Mouse (Mus musculus) urinary bladder, adult 2 months (tissue): ENCODE data around the gene Zswim3. TPM values are rescaled to one million over a fixed set of nuclear protein-coding genes. Genes with fewer than 3 reads are reported as not detected.

Experiments
- DNase-seq: peaks from one replicate; pipeline ENCODE4 v3.0.0; 2022; ENCODE audit warnings: low spot score
- polyA plus RNA-seq: library from polyadenylated mRNA; depleted of rRNA; stranded (reverse); fragments of >200 nt; gene quantifications from 2 replicates; pipeline ENCODE4 v1.2.3, GENCODE M21; 2012; rRNA removed

The Zswim3 gene
- polyA plus RNA-seq, result 5.3 and 6.2 TPM in 2 replicates

DNA sequence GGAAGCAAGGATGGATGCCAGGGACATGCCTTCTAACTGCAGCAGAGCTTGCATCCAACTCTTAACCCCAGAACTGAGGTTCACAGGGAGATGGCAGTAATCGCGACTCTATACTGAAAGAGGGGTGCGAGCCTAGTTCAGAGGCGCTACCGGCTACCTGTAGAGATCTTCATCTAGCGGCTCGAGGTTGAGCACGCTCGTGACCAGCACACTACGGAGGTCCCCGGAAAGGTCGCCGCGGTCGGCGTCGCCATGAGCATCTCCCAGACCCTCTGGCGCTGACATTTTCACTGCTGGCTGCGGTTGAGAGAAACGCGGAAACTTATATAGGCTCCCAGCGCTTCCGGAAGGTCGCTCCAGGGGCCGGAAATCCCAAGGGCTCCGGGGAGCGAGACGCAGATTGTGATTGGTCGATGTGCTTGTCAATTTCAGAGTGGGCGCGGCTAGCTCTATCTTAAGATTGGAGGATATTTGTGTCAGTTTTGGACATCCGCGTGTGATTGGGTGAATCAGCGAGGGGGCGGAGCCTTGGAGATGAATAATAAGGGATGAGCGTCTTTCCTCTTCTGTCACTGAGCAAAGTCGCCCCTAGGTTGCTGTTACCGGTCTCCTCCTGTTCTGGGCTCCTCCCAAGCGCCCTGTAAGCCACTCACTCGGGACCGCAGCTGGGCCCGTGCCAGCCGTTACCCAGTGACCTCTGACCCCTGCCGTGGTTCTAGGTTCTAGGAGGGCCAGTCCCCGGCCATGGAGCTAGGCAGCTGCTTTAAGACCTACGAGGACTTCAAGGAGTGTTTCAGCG is at the start of gene Zswim3, which contains the start of gene Acot8:
TSS of gene Zswim3 (plus strand) at position 566 of the 799 bp plus-strand sequence.
TSS of gene Acot8 (minus strand) at position 350 of the 799 bp plus-strand sequence.
- peak; percentile 90 for DNase-seq

DNA sequence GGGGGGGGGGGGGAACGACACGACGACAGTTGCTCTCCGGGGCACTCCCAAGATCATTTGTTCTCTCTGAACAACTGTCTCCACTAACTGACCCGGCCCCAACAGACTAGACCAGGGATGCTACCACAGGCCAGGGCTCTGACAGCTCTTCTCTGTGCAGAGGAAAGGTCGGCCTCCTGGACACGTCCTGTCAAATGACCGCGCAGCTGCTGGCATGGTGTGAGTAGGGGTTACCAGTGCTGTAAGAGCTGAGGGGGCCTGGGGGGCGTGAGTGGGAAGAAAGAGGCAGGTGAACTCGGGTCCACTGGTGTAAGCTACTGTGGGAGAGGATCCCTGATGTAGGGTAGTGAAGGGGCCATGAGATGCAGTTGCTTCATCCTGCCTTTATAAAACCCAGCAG is 47.1 kb upstream of the Zswim3 start:
- no peak for DNase-seq

DNA sequence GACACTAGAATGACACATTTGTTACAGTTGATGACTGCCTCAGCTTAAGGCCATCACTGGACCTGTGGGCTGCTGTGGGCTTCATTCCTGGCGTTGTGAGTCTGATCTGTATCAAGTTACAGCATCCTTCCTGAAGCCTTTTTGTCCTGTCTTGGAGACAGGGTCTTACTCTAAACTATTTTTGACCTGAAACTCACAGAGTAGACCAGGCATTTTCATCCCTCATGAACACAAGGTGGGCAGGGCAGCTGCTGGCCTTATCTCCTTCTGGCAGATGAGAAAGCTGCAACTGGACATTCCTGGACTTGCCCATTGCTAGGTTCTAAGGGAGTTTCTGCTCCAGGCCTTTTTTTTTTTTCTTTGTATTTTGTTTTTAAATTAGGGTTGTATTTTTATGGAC is 46.2 kb upstream of the Zswim3 start:
- no peak for DNase-seq

DNA sequence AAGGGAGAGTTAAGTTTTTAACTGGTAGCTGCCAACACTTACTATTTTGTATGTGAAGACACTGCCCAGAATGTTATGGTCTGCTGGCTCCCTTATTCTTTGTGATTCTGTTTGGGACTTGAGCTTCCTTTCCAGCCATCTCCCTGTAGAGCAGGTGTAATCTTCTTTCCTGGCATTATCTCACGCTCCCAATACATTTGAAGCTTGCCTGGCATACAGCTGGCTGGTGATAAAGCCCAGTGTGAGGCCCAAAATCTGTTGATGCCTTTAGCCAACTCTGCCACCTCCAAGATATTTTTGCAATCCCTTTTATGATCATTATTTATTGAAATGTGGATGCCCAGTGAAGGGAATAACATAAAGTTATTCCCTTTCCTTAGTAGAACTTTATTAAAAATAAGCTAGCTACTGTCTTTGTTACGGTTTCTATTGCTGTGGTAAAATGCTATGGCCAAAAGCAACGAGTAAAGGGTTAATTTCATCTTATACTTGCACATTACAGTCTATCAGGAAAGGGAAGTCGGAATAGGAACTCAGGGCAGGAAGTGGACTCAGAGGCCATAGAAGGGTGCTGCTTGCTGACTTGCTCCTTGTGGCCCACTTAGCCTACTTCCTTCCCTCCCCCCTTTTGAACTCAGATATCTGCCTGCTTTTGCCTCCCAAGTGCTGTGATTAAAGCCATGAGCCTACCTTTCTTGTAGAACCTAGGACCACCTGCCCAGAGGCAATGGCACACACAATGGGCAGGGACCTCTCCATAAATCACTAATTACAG is 44.7 kb upstream of the Zswim3 start:
- no peak for DNase-seq

DNA sequence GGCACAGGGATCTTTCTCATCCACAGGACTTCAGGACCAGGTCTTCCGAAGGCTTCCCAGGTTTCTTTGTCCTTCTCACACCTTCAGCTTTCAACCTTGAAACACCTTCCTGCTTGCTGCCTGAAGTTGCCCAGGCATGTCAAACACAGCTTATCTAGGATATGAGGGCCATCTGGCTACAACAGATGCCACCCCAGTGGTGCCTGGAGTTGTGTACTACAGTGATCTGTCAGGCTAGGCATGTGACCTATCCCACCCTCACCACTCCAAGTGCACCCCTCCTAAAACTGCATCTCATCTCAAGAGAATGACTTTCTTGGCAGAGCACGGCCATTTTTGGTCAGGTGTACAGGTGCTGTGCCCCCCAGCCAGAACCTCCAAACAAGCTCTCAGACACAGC is 43.4 kb upstream of the Zswim3 start:
- DNase-seq, result no peak

DNA sequence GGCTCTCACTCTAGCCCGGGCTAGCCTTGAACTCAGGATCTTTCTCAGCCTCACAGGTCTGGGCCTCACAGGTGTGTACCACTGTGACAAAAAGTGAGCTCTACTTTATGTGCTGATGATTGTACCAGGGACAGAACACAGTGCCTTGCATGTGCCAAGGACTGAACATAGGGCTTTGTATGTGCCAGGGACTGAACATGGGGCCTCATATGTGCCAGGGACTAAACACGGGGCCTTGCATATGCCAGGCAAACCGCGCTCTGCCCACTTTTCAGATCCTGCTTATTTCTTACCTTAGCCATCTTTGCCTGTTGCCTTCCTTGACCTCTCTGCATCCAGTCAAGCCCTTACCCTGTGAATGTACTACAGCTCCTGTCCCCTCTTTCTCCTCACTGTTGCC is 42.9 kb upstream of the Zswim3 start:
- no peak for DNase-seq

DNA sequence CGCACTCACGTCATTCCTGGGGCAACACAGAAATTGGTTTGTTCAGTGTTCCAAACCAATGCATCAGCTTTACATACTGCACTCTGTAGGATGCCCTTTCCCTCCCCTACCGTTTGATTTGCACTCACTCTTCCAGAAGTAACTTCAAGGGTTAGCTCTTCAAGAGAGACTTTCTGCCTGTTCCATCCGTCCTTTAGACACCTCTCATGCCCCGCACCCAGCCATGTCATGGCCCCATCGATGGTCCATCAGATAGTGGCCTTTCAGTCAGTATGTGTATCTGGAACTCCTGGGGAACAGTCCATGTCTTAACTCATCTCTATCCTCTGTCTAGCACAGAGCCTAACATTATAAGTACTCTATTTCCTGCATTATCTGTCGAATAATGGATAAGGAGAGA is 42.3 kb upstream of the Zswim3 start:
- DNase-seq, result no peak

DNA sequence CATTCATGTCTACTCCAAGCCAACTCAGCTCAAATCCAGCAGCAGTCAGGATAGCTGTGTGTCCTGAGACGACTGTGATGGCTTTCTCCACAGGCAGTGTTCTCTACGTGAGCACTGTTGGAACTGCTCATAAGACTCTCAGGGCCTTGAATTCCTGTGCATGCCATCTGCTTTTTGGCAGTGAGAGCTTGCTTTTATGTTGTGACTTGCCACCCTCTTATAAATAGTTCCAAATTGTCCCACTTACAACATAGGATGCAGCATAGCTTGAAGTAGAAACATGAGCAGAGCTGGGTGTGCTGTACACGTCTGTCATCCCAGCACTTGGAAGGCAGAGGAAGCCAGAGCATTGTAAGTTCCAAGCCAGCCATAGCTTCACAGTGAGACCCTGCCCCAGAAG is 39.1 kb upstream of the Zswim3 start:
- DNase-seq, result no peak

DNA sequence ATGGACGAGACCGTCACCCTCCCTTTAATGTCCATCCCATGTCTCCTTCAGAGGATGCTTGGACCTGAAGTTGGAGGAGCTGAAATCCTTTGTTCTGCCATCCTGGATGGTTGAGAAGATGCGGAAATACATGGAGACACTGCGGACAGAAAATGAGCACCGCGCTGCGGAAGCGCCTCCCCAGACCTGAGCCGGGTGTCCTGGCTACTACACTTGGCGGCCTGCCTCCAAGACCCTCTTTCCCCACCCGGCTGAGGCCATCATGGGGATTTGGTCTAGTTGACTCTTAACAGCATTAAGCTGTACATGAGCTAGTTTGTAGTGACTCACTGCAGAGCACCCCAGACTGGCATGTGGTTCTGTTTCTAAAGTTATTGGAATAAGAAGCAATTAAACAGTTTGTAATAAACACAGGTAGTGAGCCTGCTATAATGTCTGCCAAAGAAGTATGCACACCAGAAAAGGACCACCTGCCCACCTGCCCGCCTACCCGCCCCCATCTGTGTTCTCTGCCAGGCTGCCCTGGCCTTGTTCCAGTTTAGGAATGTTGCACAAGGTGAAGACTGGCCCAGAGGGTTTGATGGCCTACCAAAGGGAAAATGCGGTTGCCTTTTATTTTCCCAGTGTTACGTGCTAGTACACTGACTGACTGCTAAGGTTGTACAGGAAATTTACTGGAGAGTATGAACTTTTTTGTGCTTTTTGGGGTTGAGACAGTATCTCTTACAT is 36.9 kb upstream of the Zswim3 start:
- DNase-seq, result no peak

DNA sequence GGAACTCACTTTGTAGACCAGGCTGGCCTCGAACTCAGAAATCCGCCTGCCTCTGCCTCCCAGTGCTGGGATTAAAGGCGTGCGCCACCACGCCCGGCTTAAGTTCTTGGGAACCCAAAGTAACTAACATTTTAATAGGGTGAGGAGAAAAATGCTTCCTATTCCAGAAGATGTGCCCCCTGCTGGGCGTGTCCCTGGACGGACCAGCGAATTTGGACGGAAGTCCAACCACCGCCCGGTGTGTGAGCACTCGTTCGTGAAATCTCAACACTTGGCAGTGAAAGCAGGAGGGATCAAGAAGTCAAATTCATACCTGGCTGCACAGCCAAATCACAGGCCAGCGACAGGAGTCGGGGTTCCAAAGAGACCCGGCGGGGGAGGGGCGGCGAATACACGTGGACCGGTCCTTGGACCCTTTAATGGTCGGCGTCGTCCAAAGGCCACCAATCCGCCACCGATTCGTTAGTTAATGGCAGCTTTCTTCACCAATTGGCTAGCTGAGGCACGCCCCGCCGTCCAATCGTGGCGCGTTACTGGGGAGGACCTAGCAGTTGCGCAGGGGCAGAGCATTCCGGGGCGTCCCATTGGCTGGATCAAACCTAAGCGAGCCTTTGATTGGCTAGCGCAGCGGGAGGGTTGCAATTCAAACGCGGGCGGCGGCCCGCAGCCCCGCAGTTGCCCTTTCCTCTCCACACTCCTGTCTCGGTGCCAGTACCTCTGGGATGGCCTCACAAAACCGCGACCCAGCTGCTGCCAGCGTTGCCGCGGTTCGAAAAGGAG is 35.5 kb upstream of the Zswim3 start, which contains the start of gene Ube2c:
TSS of gene Ube2c (plus strand) at position 641 of the 780 bp plus-strand sequence.
- peak; percentile 90 for DNase-seq

DNA sequence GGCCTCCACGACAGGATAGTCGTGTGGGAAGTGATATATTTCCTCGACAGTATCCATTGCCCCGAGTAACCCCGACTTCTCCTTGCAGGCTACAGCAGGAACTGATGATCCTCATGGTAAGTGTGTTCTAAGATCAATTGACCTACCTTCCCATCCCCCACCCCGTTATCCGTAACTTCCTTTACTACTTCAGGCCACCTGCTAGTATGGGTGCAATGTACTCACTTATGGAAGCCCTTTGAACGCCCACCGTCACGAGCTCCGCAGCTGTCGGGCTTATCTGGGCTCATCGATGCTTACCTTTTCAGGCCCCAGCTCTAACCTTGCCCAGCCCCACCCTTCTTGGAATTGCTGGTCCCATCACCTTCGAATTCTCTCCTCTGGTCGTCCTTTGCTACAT is 34.6 kb upstream of the Zswim3 start:
- DNase-seq, result no peak

DNA sequence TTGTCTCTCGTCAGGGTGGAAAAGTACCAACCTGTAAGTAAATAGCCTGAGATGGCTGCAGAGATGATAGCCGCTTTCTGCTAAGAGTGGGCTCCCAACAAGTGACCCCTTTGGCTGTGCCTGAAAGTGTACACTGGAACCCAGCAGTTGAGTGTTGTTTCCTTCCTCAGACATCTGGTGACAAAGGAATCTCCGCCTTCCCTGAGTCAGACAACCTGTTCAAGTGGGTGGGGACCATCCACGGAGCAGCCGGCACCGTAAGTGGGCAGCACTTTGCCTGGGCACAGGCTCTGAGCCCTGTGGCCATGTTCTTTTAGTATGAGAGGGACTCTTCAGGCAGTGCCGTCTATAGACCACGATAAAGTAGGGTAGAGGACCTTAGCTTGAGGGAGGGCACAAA is 33.8 kb upstream of the Zswim3 start:
- no peak for DNase-seq

DNA sequence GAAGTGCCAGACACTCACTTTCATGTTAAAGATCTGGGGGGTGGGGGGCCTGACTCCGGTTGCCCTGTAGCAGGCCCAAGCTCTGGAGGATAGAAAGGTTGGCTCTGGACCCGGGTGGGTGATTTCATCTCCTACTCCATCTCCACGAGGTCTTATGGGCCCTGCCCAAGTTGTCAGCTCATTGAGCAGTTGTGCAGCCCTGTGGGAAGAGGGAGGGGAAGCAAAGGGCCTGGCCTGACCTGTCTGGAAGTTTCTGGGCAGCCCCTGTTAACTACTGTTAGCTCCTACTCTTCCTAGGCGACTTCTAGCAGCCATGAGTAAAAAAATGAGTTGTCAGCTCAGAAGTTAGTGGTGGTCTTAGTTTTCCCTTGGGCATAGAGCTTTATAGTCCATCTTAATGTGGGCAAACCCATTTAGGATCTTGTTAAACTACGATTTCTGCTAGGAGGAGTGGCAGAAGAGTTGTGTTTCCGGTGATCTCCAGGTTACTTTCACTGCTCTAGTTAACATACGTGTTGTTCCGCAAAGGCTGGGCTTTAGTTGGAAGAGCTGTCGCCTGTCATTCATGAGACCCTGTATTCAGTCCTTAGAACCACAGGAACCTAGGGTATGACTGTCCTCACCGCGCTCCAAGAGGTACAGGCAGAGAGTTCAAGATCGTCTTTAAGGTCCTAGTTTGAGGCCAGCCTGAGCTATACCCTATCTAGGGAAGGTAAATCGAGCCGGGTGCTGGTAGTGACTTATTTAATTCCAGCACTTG is 31.5 kb upstream of the Zswim3 start:
- DNase-seq, result no peak

DNA sequence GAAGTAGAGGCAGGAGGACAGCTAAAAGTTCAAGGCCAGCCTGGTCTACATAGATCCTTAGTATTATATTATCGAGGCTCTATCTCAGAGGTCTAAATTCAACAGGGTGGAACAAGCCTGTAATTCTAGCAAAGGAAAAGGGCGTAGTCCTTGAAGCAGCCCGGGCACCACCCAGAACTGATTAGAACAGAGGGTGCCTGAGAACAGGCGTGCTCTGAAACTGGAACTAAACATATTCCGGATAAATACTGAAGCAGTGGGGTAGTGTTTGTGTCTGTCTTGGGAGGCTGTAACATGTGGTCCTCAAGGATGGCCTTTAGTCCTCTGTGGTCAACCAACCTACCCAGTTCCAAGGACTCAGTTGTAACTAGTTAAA is 30.9 kb upstream of the Zswim3 start:
- DNase-seq, result no peak

DNA sequence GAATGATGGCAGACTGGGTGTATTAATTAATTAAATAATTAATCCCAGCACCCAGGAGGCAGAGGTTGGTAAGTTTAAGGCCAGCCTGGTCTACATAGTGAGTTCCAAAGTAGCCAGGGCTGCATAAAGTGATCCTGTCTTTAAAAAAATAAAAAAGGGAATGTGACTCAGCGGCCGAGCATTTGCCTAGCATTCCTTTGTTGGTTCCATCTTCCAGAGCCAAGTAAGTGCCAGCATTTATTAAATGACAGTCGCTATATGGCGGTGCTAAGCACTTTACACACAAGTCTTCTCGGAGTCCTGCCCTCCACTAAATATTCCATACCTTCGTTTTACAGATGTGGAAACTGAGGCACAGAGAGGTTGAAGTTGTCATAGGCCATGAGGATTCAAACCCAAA is 28.8 kb upstream of the Zswim3 start:
- no peak for DNase-seq

DNA sequence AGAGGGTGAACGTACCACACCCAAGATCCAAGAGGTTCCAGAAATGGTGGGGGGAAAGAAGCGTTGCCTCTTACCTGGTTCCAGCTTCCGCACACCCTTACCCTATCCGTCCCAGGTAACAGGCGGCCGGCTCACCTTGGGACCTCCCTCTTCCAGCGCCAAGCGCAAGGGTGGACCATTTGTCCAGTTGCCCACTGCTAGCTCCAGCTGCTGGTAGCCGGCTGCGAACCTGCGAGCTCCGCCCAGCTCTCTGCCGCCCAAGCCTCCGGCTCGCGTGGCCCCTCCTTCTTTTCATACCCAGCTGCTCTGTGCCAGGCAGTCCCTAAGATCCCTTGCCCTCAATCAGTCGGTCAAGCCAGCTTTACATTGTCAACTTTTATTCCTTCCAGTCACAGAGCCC is 28.1 kb upstream of the Zswim3 start:
- no peak for DNase-seq

DNA sequence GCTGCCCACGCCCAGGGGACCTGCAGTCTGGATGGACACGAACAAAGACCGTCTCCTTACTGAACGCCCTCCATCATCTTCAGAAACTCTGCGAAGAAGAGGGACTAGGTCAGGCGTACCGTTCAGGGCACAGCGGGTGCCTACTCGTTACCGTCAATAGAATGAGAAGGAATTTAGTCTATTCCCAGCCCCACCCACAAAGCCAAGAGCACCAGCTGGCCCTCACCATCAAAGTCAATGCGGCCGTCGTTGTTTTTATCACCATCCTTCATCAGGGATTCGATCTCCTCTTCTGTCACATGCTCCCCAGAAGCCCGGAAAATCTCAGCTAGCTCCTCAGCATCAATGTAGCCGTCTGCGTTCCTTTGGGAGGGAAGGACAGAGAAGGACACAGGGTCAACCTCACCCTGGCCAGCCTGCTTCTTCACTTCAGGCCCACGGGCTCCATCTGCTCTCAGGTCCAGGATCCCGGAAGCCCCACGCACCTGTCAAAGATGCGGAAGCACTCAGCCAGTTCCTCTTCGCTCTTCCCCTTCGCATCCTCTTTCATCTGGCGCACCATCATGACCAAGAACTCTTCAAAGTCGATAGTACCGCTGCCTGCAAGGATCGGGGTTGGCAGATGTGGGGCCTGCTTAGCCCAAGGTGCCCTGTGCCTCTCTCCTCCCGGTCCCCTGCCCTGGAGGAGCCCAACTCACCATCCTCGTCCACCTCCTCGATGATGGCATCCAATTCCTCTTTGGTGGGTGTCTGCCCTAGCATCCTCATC is 27.5 kb upstream of the Zswim3 start:
- DNase-seq, result no peak

DNA sequence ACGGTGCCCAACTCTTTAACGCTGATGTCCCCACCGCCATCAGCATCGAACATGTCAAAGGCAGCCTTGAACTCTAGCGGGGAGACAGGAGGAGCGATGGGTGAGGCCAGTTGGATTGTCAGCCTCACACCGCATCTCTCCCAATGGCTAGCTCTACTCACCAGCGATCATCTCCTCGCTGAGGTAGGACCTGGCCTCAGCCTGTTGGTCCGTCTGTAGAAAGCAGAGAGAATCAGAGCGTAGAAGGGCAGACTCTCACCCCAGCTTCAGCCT is 26.9 kb upstream of the Zswim3 start:
- no peak for DNase-seq

DNA sequence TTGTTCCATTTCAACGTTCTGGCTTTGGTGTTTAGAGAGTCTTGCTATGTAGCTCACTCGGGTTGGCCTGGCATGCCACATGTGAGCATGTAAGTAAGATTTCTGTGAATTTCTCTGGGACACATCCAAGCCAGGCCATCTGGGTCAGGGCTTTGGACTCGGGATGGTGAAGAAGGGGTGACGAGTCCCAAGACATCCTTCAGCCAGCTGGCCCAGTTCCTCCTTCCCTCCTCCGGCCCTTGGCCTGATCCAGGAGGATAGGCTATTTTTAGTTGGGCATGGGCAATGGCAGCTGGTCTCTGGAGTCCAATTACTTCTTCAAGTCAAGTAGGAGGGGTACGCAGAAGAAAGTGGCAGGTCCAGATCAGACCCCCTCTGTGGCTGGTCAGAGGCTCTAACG is 26.1 kb upstream of the Zswim3 start:
- no peak for DNase-seq

DNA sequence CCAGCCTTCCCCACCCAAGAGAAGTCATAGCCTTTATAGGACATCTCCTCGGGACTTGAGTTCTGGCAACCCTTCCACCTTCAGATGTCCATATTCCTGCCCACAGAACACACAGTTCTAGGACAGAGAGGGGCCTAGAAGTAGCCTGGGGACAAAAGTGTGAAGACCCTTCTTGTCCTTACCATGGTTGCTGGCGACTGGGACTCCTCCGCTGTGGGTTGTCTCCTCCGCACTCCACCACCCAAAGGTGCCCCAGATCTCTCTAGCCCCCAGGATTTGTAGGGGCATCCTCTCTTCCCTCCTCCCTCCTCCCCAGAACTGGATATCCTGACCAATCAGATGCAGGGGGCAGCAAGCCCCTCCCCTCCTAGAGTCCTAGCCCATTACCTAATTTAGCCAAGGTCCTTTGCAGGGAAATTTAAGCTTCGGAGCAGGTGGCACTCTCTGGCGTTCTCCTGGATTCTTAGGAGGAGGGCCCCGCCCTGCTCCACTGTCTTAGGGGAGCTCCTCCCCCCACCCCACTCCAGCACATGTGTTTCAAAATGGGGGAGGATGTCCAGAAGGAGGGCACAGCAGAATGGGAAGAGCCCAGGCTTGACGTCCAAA is 25.3 kb upstream of the Zswim3 start, which contains the start of gene Tnnc2:
TSS of gene Tnnc2 (minus strand) at position 487 of the 606 bp plus-strand sequence.
- DNase-seq, result no peak
